Mouse (Mus musculus) frontal cortex, postnatal 14 days (tissue): ENCODE results near the gene Zcchc4.

Experiments used
- DNase-seq, 2 experiments: peaks; one replicate each; pipeline ENCODE4 v3.0.0; 2022; ENCODE audit warnings: low spot score in 2 of 2

Gene Zcchc4

GRCm38 (mm10) chr5:52871986-52872385 is 96.8 kb downstream of the Zcchc4 start:
- no peak for DNase-seq
